Mouse (Mus musculus): ENCODE results near the gene Gm14435. TPM values are rescaled to one million over a fixed set of nuclear protein-coding genes. Genes with fewer than 3 reads are reported as not detected.
"Not testable (repeated sequence)": the region's sequence is repeated elsewhere in the genome, so short reads cannot be mapped to it uniquely, and the experiment has no call there.

Gene Gm14435
- 15.0 and 16.2 TPM in 2 replicates for polyA plus RNA-seq (2014; fragmentation: Nextera tagmentation; extraction: Ambion mirVana)

DNA sequence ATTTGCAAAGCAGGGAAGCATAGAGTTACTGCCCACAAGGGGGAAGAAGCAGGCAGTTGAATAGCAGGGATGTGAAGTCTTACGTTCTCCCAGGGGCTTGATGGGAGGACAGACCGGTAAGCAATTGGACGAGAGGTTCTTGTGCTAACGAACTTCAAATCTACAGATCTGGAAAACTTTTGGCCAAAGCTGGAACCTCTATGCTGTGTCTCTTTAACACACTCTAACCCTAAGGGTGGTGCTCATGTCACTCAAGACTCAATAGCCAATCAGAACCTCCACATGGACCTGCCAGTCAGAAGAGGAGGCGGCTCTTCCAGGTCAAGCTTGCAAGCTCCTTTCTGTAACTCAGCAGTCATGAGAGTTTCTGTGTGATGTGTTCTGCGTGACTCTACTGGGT, at the start of gene Gm14435:
Gm14435 (plus strand) TSS at position 301 of the 400 bp plus-strand sequence.
- not testable (repeated sequence) for H3K4me3 ChIP-seq (ENCODE audit: low read length); ATAC-seq (ENCODE audit: low FRiP score, low TSS enrichment)
- no CpG with 5 or more reads among the region's 6 CpGs for WGBS

More for the DNA sequence above, at the start of gene Gm14435:
- not testable (repeated sequence) for H3K36me3 ChIP-seq (ENCODE audit: control insufficient read depth, insufficient read depth, low read length); H3K9ac ChIP-seq (ENCODE audit: low read depth, low read length); H3K27me3 ChIP-seq (ENCODE audit: control insufficient read depth, insufficient read depth, low read length); H3K9me3 ChIP-seq (ENCODE audit: control insufficient read depth, low read length); H3K4me1 ChIP-seq (ENCODE audit: control insufficient read depth, insufficient read depth, low read length); H3K27ac ChIP-seq (ENCODE audit: low read depth, low read length); H3K4me2 ChIP-seq (replicated peaks; ENCODE audit: low read depth, low read length)

Other genes starting within 250 kb of the Gm14435 start
- gene 2210418O10Rik, start 197.0 kb upstream of the Gm14435 start, polyA plus RNA-seq (2014; fragmentation: Nextera tagmentation; extraction: Ambion mirVana) = 12.9 and 13.4 TPM in 2 replicates
- not detected in 2 replicates for gene Gm11009, start 104.1 kb upstream of the Gm14435 start, polyA plus RNA-seq (2014; fragmentation: Nextera tagmentation; extraction: Ambion mirVana)
- 17.5 and 23.1 TPM in 2 replicates for gene Gm14434, start 63.2 kb downstream of the Gm14435 start, polyA plus RNA-seq (2014; fragmentation: Nextera tagmentation; extraction: Ambion mirVana)
- not detected in 2 replicates for gene Zfp967, start 97.5 kb downstream of the Gm14435 start, polyA plus RNA-seq (2014; fragmentation: Nextera tagmentation; extraction: Ambion mirVana)
- 11.5 and 26.2 TPM in 2 replicates for gene Gm14308, start 212.8 kb downstream of the Gm14435 start, polyA plus RNA-seq (2014; fragmentation: Nextera tagmentation; extraction: Ambion mirVana)
- gene Zfp973, start 246.9 kb downstream of the Gm14435 start, polyA plus RNA-seq (2014; fragmentation: Nextera tagmentation; extraction: Ambion mirVana) = 9.0 and 11.3 TPM in 2 replicates